Mouse (Mus musculus): ENCODE results near the gene Fgd3. TPM values are rescaled to one million over a fixed set of nuclear protein-coding genes. Genes with fewer than 3 reads are reported as not detected.

Gene Fgd3
- total and polyA plus RNA-seq, 2 experiments from 2014 or later = 2.1 to 12.0 TPM

GRCm38 (mm10) chr13:49291398-49291797 lies 28.7 kb downstream of the Fgd3 start:
- no peak overlapping the region for H3K9ac ChIP-seq (replicated peaks; ENCODE audit: low read length, poor library complexity, severe bottlenecking)
- no peak overlapping the region for H3K27ac ChIP-seq (ENCODE audit: low read depth, low read length)
- no peak for DNase-seq (ENCODE audit: low spot score)
- H3K4me1 ChIP-seq (ENCODE audit: insufficient read depth, low read length) = no peaks in the 10 kb centered on the region
- no peak for ATAC-seq (ENCODE audit: low FRiP score)
- WGBS = 41% methylated on average over 1 of the region's 1 CpGs
- no peaks in the 10 kb centered on the region for H3K9me3 ChIP-seq (ENCODE audit: low read length)
- H3K4me3 ChIP-seq (ENCODE audit: low read depth, low read length) = no peak overlapping the region
- no peak overlapping the region for H3K4me2 ChIP-seq (ENCODE audit: low read depth, low read length, poor library complexity, severe bottlenecking)
- TF ChIP-seq CTCF (IDR thresholded peaks at IDR 0.05) = peak; percentile 61
- H3K27me3 ChIP-seq (ENCODE audit: insufficient read depth, low read length) = no peaks in the 10 kb centered on the region
- H3K36me3 ChIP-seq (ENCODE audit: insufficient read depth, low read length) = peaks cover 9% of the 10 kb centered on the region; the same call in 1 of the 2 replicates

- H3K4me3 ChIP-seq (ENCODE audit: low read depth, low read length) = no peak overlapping the region
- no peaks in the 10 kb centered on the region for H3K27me3 ChIP-seq (ENCODE audit: insufficient read depth, low read length)
- H3K4me1 ChIP-seq (ENCODE audit: insufficient read depth, low read length) = no peaks in the 10 kb centered on the region
- no peaks in the 10 kb centered on the region for H3K9me3 ChIP-seq (ENCODE audit: low read length)
- no peak for DNase-seq (ENCODE audit: low spot score)
- 89% methylated on average over 6 of the region's 6 CpGs for WGBS
- no peak for TF ChIP-seq CTCF (IDR thresholded peaks at IDR 0.05)
- H3K36me3 ChIP-seq (ENCODE audit: insufficient read depth, low read length) = peaks cover 13% of the 10 kb centered on the region
- no peak overlapping the region for H3K27ac ChIP-seq (ENCODE audit: low read depth, low read length)
- H3K9ac ChIP-seq (replicated peaks; ENCODE audit: low read length, poor library complexity, severe bottlenecking) = no peak overlapping the region
- no peak for ATAC-seq (ENCODE audit: low FRiP score)
- H3K4me2 ChIP-seq (ENCODE audit: low read depth, low read length, poor library complexity, severe bottlenecking) = no peak overlapping the region
Observed at GRCm38 (mm10) chr13:49287224-49287623, 32.9 kb downstream of the Fgd3 start.

- Histone ChIP-seq H3K27ac (ENCODE audit: low read depth, low read length) (no peak overlapping the region), H3K4me2 (ENCODE audit: low read depth, low read length, poor library complexity, severe bottlenecking) (no peak overlapping the region), H3K9me3 (ENCODE audit: low read length) (no peaks in the 10 kb centered on the region), H3K36me3 (ENCODE audit: insufficient read depth, low read length) (peaks cover 13% of the 10 kb centered on the region), H3K4me1 (ENCODE audit: insufficient read depth, low read length) (no peaks in the 10 kb centered on the region), H3K9ac (replicated peaks; ENCODE audit: low read length, poor library complexity, severe bottlenecking) (no peak overlapping the region), H3K4me3 (ENCODE audit: low read depth, low read length) (no peak overlapping the region), H3K27me3 (ENCODE audit: insufficient read depth, low read length) (no peaks in the 10 kb centered on the region)
- ATAC-seq (ENCODE audit: low FRiP score) = no peak
- WGBS = 82% methylated on average over 3 of the region's 3 CpGs
- no peak for TF ChIP-seq CTCF (IDR thresholded peaks at IDR 0.05)
- DNase-seq (ENCODE audit: low spot score) = no peak
Observed at GRCm38 (mm10) chr13:49286750-49287149, 33.4 kb downstream of the Fgd3 start.

GRCm38 (mm10) chr13:49283686-49284085 lies 36.4 kb downstream of the Fgd3 start:
- ATAC-seq (ENCODE audit: low FRiP score) = no peak
- H3K36me3 ChIP-seq (ENCODE audit: insufficient read depth, low read length) = peaks cover 26% of the 10 kb centered on the region
- H3K9ac ChIP-seq (replicated peaks; ENCODE audit: low read length, poor library complexity, severe bottlenecking) = no peak overlapping the region
- no peak for DNase-seq (ENCODE audit: low spot score)
- no peaks in the 10 kb centered on the region for H3K27me3 ChIP-seq (ENCODE audit: insufficient read depth, low read length)
- no peaks in the 10 kb centered on the region for H3K4me1 ChIP-seq (ENCODE audit: insufficient read depth, low read length)
- H3K4me3 ChIP-seq (ENCODE audit: low read depth, low read length) = no peak overlapping the region
- no peak for TF ChIP-seq CTCF (IDR thresholded peaks at IDR 0.05)
- no peaks in the 10 kb centered on the region for H3K9me3 ChIP-seq (ENCODE audit: low read length)
- H3K27ac ChIP-seq (ENCODE audit: low read depth, low read length) = no peak overlapping the region
- WGBS = 72% methylated on average over 9 of the region's 9 CpGs
- no peak overlapping the region for H3K4me2 ChIP-seq (ENCODE audit: low read depth, low read length, poor library complexity, severe bottlenecking)

- TF ChIP-seq CTCF (IDR thresholded peaks at IDR 0.05) = no peak
- Histone ChIP-seq H3K4me3 (ENCODE audit: low read depth, low read length) (no peak overlapping the region), H3K4me2 (ENCODE audit: low read depth, low read length, poor library complexity, severe bottlenecking) (no peak overlapping the region), H3K27ac (ENCODE audit: low read depth, low read length) (no peak overlapping the region), H3K9ac (replicated peaks; ENCODE audit: low read length, poor library complexity, severe bottlenecking) (no peak overlapping the region), H3K27me3 (ENCODE audit: insufficient read depth, low read length) (no peaks in the 10 kb centered on the region), H3K36me3 (ENCODE audit: insufficient read depth, low read length) (peaks cover 29% of the 10 kb centered on the region), H3K4me1 (ENCODE audit: insufficient read depth, low read length) (no peaks in the 10 kb centered on the region), H3K9me3 (ENCODE audit: low read length) (no peaks in the 10 kb centered on the region)
- no peak for ATAC-seq (ENCODE audit: low FRiP score)
- WGBS = 84% methylated on average over 2 of the region's 2 CpGs
- no peak for DNase-seq (ENCODE audit: low spot score)
Observed at GRCm38 (mm10) chr13:49282168-49282567, 37.9 kb downstream of the Fgd3 start.

- ATAC-seq (ENCODE audit: low FRiP score) (no peak), DNase-seq (ENCODE audit: low spot score) (no peak)
- H3K9ac ChIP-seq (replicated peaks; ENCODE audit: low read length, poor library complexity, severe bottlenecking) = no peak overlapping the region
- no peak overlapping the region for H3K4me3 ChIP-seq (ENCODE audit: low read depth, low read length)
- TF ChIP-seq CTCF (IDR thresholded peaks at IDR 0.05) = 0 out of 2 replicates have a peak, but pooled peaks have one; percentile 5
- no peaks in the 10 kb centered on the region for H3K9me3 ChIP-seq (ENCODE audit: low read length)
- no peaks in the 10 kb centered on the region for H3K4me1 ChIP-seq (ENCODE audit: insufficient read depth, low read length)
- peaks cover 20% of the 10 kb centered on the region for H3K36me3 ChIP-seq (ENCODE audit: insufficient read depth, low read length)
- no peak overlapping the region for H3K4me2 ChIP-seq (ENCODE audit: low read depth, low read length, poor library complexity, severe bottlenecking)
- no peak overlapping the region for H3K27ac ChIP-seq (ENCODE audit: low read depth, low read length)
- 70% methylated on average over 5 of the region's 5 CpGs for whole genome bisulfite sequencing
- no peaks in the 10 kb centered on the region for H3K27me3 ChIP-seq (ENCODE audit: insufficient read depth, low read length)
Observed at GRCm38 (mm10) chr13:49271831-49272765, 48.0 kb downstream of the Fgd3 start.

Measured in midbrain, postnatal 0 days (tissue).